Mouse (Mus musculus) heart, adult 2 months (tissue): ENCODE measurements around the gene Rph3al.

Source experiments
- CTCF ChIP-seq: fragments of 200-600 bp; IDR thresholded peaks from 2 replicates; pipeline ENCODE4 v1.8.1; 2022; ENCODE audit warnings: antibody characterized with exemption, mild to moderate bottlenecking, moderate library complexity
- EP300 ChIP-seq: fragments of 200-500 bp; IDR thresholded peaks from 2 replicates; pipeline ENCODE4 v1.6.1; 2011; ENCODE audit warnings: low read depth, low read length, control low read depth; ENCODE audit not compliant: insufficient read depth
- POLR2A ChIP-seq: fragments of 200-500 bp; IDR thresholded peaks from 2 replicates; pipeline ENCODE4 v1.6.1; 2011; ENCODE audit warnings: mild to moderate bottlenecking, low read depth, low read length, control low read depth; ENCODE audit not compliant: insufficient read depth

- peak; percentile 68 for TF ChIP-seq CTCF
- TF ChIP-seq POLR2A = no peak
- TF ChIP-seq EP300 = no peak
Observed at GRCm38 (mm10) chr11:75903486-75903885, 34.7 kb downstream of the Rph3al start.
